Comparison of ENCODE assay signal across 17 mouse cellular contexts in genomic region chr17:88333816-88334215, GRCm38 (mm10).
"Had no signal": no experiment of that assay in that cellular context is flagged by ENCODE, and none has a peak within 500 bp of the region (broad histone marks: within the 10 kb centered on the region; RNA-seq: fewer than 3 reads in every experiment).

No protein-coding gene starts in this region.

- H3K36me3 ChIP-seq: lung, embryonic 15.5 days; midbrain, embryonic 13.5 days; midbrain, embryonic 15.5 days; neural tube, embryonic 12.5 days had no signal

- H3K27me3 ChIP-seq: lung, embryonic 15.5 days; megakaryocyte, embryonic 14.5 days had no signal

- ATAC-seq: lung, postnatal 0 days; midbrain, embryonic 13.5 days; midbrain, embryonic 15.5 days had no signal

- H3K4me2 ChIP-seq: lung, embryonic 15.5 days; midbrain, embryonic 11.5 days; midbrain, embryonic 13.5 days; midbrain, embryonic 15.5 days; neural tube, embryonic 12.5 days had no signal

- H3K4me1 ChIP-seq: megakaryocyte, embryonic 14.5 days had no signal

- H3K9me3 ChIP-seq: lung, embryonic 15.5 days; midbrain, embryonic 13.5 days had no signal

- H3K9ac ChIP-seq: lung, embryonic 15.5 days; midbrain, embryonic 13.5 days; midbrain, embryonic 15.5 days; neural tube, embryonic 12.5 days had no signal

- H3K4me3 ChIP-seq: lung, embryonic 15.5 days; megakaryocyte, embryonic 14.5 days; midbrain, embryonic 13.5 days; midbrain, embryonic 15.5 days; neural tube, embryonic 12.5 days had no signal

- H3K27ac ChIP-seq: lung, embryonic 15.5 days; macrophage; midbrain, embryonic 13.5 days; midbrain, embryonic 15.5 days; neural tube, embryonic 12.5 days had no signal

- DNase-seq: lung, adult 2 months; lung, postnatal 14 days; lung, postnatal 36 days; right cerebral cortex, postnatal 14 days; right cerebral cortex, postnatal 4 days; spleen, adult 18-20 months; thymus, adult 18-20 months; thymus, postnatal 14 days; thymus, postnatal 36 days had no signal
